Mouse (Mus musculus) CH12.LX (cell line): ENCODE measurements around the gene Swt1. TPM values are rescaled to one million over a fixed set of nuclear protein-coding genes. Genes with fewer than 3 reads are reported as not detected.

ENCODE experiments used
- DNase-seq: peaks from one replicate; pipeline ENCODE4 v3.0.0-alpha.2; 2013; ENCODE audit errors: extremely low read depth
- H3K27ac ChIP-seq: 2 replicates; pipeline ENCODE4 v1.5.1; 2012; ENCODE audit warnings: low read depth, mild to moderate bottlenecking, control low read depth, moderate library complexity; ENCODE audit not compliant: insufficient read depth
- H3K27me3 ChIP-seq: replicated peaks from 2 replicates; pipeline ENCODE3; 2012; ENCODE audit warnings: inconsistent platforms
- H3K36me3 ChIP-seq, 2 experiments: replicated peaks in 1 of 2; 2 replicates each; pipeline versions ENCODE3 to v1.6.1; 2012; ENCODE audit warnings: inconsistent platforms in 1 of 2, low read length in 1 of 2, mild to moderate bottlenecking in 1 of 2, mixed read lengths in 1 of 2, moderate library complexity in 1 of 2; ENCODE audit not compliant: control insufficient read depth in 1 of 2, insufficient read depth in 1 of 2
- H3K4me1 ChIP-seq, 2 experiments: 2 replicates each; pipeline ENCODE4 v1.6.1; 2012; ENCODE audit warnings: inconsistent platforms in 1 of 2, moderate library complexity in 1 of 2; ENCODE audit not compliant: insufficient read depth in 2 of 2, control insufficient read depth in 1 of 2
- H3K4me2 ChIP-seq: 2 replicates; pipeline ENCODE4 v1.6.1; 2012; ENCODE audit warnings: low read depth, mild to moderate bottlenecking, control low read depth; ENCODE audit not compliant: poor library complexity, insufficient read depth, severe bottlenecking
- H3K4me3 ChIP-seq, 3 experiments: fragments of 150-350 bp in 1 of 3; sonication (generic) in 1 of 3; replicated peaks in 1 of 3; 2 replicates each; pipeline versions ENCODE3 to v1.5.1; 2011 to 2012; ENCODE audit warnings: low read depth in 2 of 3, low read length in 2 of 3, mild to moderate bottlenecking in 2 of 3, moderate library complexity in 2 of 3, control low read depth in 1 of 3, improper control_type of control experiment in 1 of 3, inconsistent platforms in 1 of 3, mixed read lengths in 1 of 3; ENCODE audit not compliant: poor library complexity in 1 of 3
- H3K79me2 ChIP-seq: replicated peaks from 2 replicates; pipeline ENCODE4 v1.6.1; 2012; ENCODE audit warnings: mild to moderate bottlenecking, moderate library complexity; ENCODE audit not compliant: control insufficient read depth, poor library complexity, insufficient read depth, severe bottlenecking; ENCODE audit errors: extremely low read depth
- H3K9ac ChIP-seq: 2 replicates; pipeline ENCODE4 v1.6.1; 2012; ENCODE audit warnings: low read depth, mild to moderate bottlenecking, control low read depth, moderate library complexity; ENCODE audit not compliant: insufficient read depth
- H3K9me3 ChIP-seq: replicated peaks from 2 replicates; pipeline ENCODE3; 2012; ENCODE audit warnings: low read length, inconsistent platforms, mixed read lengths
- BHLHE40 ChIP-seq: IDR thresholded peaks from 2 replicates; pipeline ENCODE4 v1.6.1; 2011; ENCODE audit warnings: mild to moderate bottlenecking, low read depth, low read length, improper control_type of control experiment
- CHD1 ChIP-seq: IDR thresholded peaks from 2 replicates; pipeline ENCODE4 v1.6.1; 2012; ENCODE audit warnings: low read depth, low read length, improper control_type of control experiment, inconsistent platforms
- CHD2 ChIP-seq: IDR thresholded peaks from 2 replicates; pipeline ENCODE4 v1.6.1; 2011; ENCODE audit warnings: low read length, improper control_type of control experiment
- CTCF ChIP-seq, 2 experiments: IDR thresholded peaks in 1 of 2; conservative IDR thresholded peaks in 1 of 2; 2 replicates each; pipeline ENCODE4 v1.5.1; 2011 to 2012; ENCODE audit warnings: low read depth in 2 of 2, low read length in 2 of 2, improper control_type of control experiment in 1 of 2, inconsistent platforms in 1 of 2, mild to moderate bottlenecking in 1 of 2, moderate library complexity in 1 of 2
- ELF1 ChIP-seq: IDR thresholded peaks from 2 replicates; pipeline ENCODE4 v1.6.1; 2014; ENCODE audit warnings: low read depth, mild to moderate bottlenecking, inconsistent platforms, low read length, improper control_type of control experiment
- EP300 ChIP-seq: IDR thresholded peaks from 2 replicates; pipeline ENCODE4 v1.6.1; 2011; ENCODE audit warnings: low read length, improper control_type of control experiment
- ETS1 ChIP-seq: conservative IDR thresholded peaks from 2 replicates; pipeline ENCODE4 v1.6.1; 2012; ENCODE audit warnings: low read depth, mild to moderate bottlenecking, inconsistent platforms, low read length, improper control_type of control experiment, moderate library complexity
- HCFC1 ChIP-seq: IDR thresholded peaks from 2 replicates; pipeline ENCODE4 v1.6.1; 2012; ENCODE audit warnings: low read depth, mild to moderate bottlenecking, inconsistent platforms, low read length, improper control_type of control experiment
- IRF4 ChIP-seq: IDR thresholded peaks from 2 replicates; pipeline ENCODE4 v1.6.1; 2014; ENCODE audit warnings: low read depth, mild to moderate bottlenecking, inconsistent platforms, low read length, improper control_type of control experiment
- KAT2A ChIP-seq: IDR thresholded peaks from 2 replicates; pipeline ENCODE4 v1.6.1; 2012; ENCODE audit warnings: low read length, improper control_type of control experiment, inconsistent platforms; ENCODE audit not compliant: insufficient replicate concordance
- MAX ChIP-seq: IDR thresholded peaks from 2 replicates; pipeline ENCODE4 v1.6.1; 2011; ENCODE audit warnings: low read length, improper control_type of control experiment
- MXI1 ChIP-seq: IDR thresholded peaks from 2 replicates; pipeline ENCODE4 v1.6.1; 2011; ENCODE audit warnings: mild to moderate bottlenecking, low read depth, low read length, improper control_type of control experiment
- MYC ChIP-seq: IDR thresholded peaks from 2 replicates; pipeline ENCODE4 v1.6.1; 2011; ENCODE audit warnings: low read depth, mild to moderate bottlenecking, improper control_type of control experiment, low read length
- NELFE ChIP-seq: IDR thresholded peaks from 2 replicates; pipeline ENCODE4 v1.6.1; 2011; ENCODE audit warnings: low read depth, low read length, improper control_type of control experiment
- POLR2A ChIP-seq: IDR thresholded peaks from 2 replicates; pipeline ENCODE4 v1.6.1; 2011; ENCODE audit warnings: low read depth, mild to moderate bottlenecking, improper control_type of control experiment, low read length
- RAD21 ChIP-seq: IDR thresholded peaks from 2 replicates; pipeline ENCODE4 v1.6.1; 2011; ENCODE audit warnings: low read depth, mild to moderate bottlenecking, low read length, improper control_type of control experiment, moderate library complexity
- SIN3A ChIP-seq: IDR thresholded peaks from 2 replicates; pipeline ENCODE4 v1.6.1; 2012; ENCODE audit warnings: low read length, improper control_type of control experiment, inconsistent platforms
- SMC3 ChIP-seq: IDR thresholded peaks from 2 replicates; pipeline ENCODE4 v1.6.1; 2011; ENCODE audit warnings: low read depth, low read length, improper control_type of control experiment
- UBTF ChIP-seq: IDR thresholded peaks from 2 replicates; pipeline ENCODE4 v1.6.1; 2012; ENCODE audit warnings: low read depth, mild to moderate bottlenecking, inconsistent platforms, low read length, improper control_type of control experiment, moderate library complexity
- ZKSCAN1 ChIP-seq: IDR thresholded peaks from 2 replicates; pipeline ENCODE4 v1.6.1; 2012; ENCODE audit warnings: low read depth, inconsistent platforms, low read length, improper control_type of control experiment, borderline replicate concordance
- ZMIZ1 ChIP-seq: IDR thresholded peaks from 2 replicates; pipeline ENCODE4 v1.6.1; 2012; ENCODE audit warnings: low read depth, mild to moderate bottlenecking, inconsistent platforms, low read length, improper control_type of control experiment
- ZNF384 ChIP-seq: IDR thresholded peaks from 2 replicates; pipeline ENCODE4 v1.6.1; 2012; ENCODE audit warnings: low read depth, low read length, improper control_type of control experiment, inconsistent platforms
- dilution Hi-C: fragments of 300-500 bp; cut with MboI; formaldehyde crosslinking; loops from 2 replicates; pipeline ENCODE4 v1.14.3; 2020; ENCODE audit warnings: low sequenced_read_pairs; ENCODE audit not compliant: extremely low pct_unique_long_range_greater_than_20kb, extremely low pct_ligation_motif_present
- in situ Hi-C: fragments of 300-500 bp; cut with MboI; formaldehyde crosslinking; loops from 3 replicates; pipeline ENCODE4 v1.14.3; 2019; ENCODE audit warnings: low sequenced_read_pairs, low pct_ligation_motif_present, low pct_unique_long_range_greater_than_20kb, mixed read lengths
- polyA plus RNA-seq: library from polyadenylated mRNA; unstranded; fragments of >175 nt; gene quantifications from 2 replicates; pipeline ENCODE4 v1.2.1, GENCODE M21; 2012; ENCODE audit warnings: low read depth; ENCODE audit not compliant: insufficient read length
- total RNA-seq, 2 experiments: library from RNA; depleted of rRNA; stranded (reverse); fragments of 300-350 nt in 1 of 2; fragments of >200 nt in 1 of 2; gene quantifications; 2 replicates each; pipeline ENCODE4 v1.2.3; 2012 to 2014

Gene Swt1
- total and polyA plus RNA-seq, 3 experiments: 8.0 to 19.6 (median 14.8) TPM

- TF ChIP-seq IRF4 (no peak; the same call in 1 of the 2 replicates), POLR2A (peak; percentile 85; the same call in 1 of the 2 replicates), NELFE (peak; percentile 90), EP300 (no peak), HCFC1 (peak; percentile 58), UBTF (no peak; the same call in 1 of the 2 replicates), SMC3 (no peak), ZKSCAN1 (no peak), KAT2A (0 out of 2 replicates have a peak, but pooled peaks have one; percentile 6), ELF1 (peak; percentile 94)
Measured at GRCm38 (mm10) chr1:151344283-151345108, 83.8 kb downstream of the Swt1 start, which contains the start of gene Ivns1abp (continued).

- H3K36me3 ChIP-seq: peaks cover 0 to 3% of the 10 kb centered on the region in 2 experiments
- H3K4me3 ChIP-seq: peak overlapping the region; percentile 60 to 95 (median 84)
- peak; percentile 72 for DNase-seq
- H3K79me2 ChIP-seq: peaks cover 38% of the 10 kb centered on the region
- no peaks in the 10 kb centered on the region for H3K27me3 ChIP-seq
- in situ Hi-C loops: loop anchor here (5.0 to 10.0 kb wide), 2 partner anchors 91 to 259 kb away; no protein-coding TSS in a partner anchor
- TF ChIP-seq ZNF384 (peak; percentile 94), NELFE (no peak; the same call in 1 of the 2 replicates), CHD1 (peak; percentile 82; the same call in 1 of the 2 replicates), CHD2 (no peak), KAT2A (0 out of 2 replicates have a peak, but pooled peaks have one; percentile 11), CTCF (conservative IDR thresholded peaks at IDR 0.05 in 1 of 2, IDR thresholded peaks at IDR 0.05 in 1 of 2; ENCODE audit: low read depth in 2 of 2, low read length in 2 of 2) (peak in 1 of 2 experiments; percentile 58; a peak in 2 of 4 replicates), SIN3A (peak; percentile 44; the same call in 1 of the 2 replicates), EP300 (0 out of 2 replicates have a peak, but pooled peaks have one; percentile 29), ZMIZ1 (no peak), MAX (peak; percentile 70; the same call in 1 of the 2 replicates), MYC (peak; percentile 82), MXI1 (peak; percentile 48), BHLHE40 (peak; percentile 42; the same call in 1 of the 2 replicates), ETS1 (peak; percentile 17; the same call in 1 of the 2 replicates), RAD21 (peak; percentile 44), IRF4 (peak; percentile 38)
- H3K4me1 ChIP-seq: peaks cover 3 to 41% of the 10 kb centered on the region in 2 experiments; a peak in 3 of 4 replicates
- H3K9ac ChIP-seq: peak overlapping the region; percentile 88
- H3K27ac ChIP-seq: peak overlapping the region; percentile 87
- peak overlapping the region; percentile 57 for H3K4me2 ChIP-seq
- H3K9me3 ChIP-seq: no peaks in the 10 kb centered on the region
- dilution Hi-C loops: no loop called here
Measured at GRCm38 (mm10) chr1:151343571-151344282, 84.5 kb downstream of the Swt1 start.
